Mouse (Mus musculus) mesoderm, embryonic 11.5 days (tissue): ENCODE measurements at regions not wholly inside any gene's neighbourhood (a gene's known extent, or its start where the extent isn't known, plus 50 kb on each side); places are given as distances from the start of the nearest gene placed in this dataset.

Experiments
- DNase-seq: peaks from one replicate; pipeline ENCODE4 v3.0.0-alpha.2; 2012; ENCODE audit warnings: low read depth, low spot score

DNA sequence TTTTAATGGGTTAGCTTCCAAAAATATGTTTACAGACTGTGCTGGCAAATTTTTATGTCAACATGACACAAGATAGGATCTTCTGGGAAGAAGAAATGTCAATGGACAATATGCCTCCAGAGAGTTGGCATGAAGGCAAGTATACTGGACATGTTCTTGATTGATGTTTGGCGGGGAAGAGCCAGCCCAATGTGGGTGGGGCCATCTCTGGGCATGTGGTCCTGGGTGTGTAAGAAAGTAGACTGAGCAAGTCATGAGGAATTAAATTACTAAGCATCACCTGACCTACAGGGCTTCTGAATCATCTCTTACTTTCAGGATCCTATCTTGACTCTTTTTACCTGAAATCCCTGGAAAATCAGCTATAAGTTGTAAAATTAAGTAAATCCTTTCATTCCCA, 525.0 kb upstream of the Grm7 start:
- no peak for DNase-seq

DNA sequence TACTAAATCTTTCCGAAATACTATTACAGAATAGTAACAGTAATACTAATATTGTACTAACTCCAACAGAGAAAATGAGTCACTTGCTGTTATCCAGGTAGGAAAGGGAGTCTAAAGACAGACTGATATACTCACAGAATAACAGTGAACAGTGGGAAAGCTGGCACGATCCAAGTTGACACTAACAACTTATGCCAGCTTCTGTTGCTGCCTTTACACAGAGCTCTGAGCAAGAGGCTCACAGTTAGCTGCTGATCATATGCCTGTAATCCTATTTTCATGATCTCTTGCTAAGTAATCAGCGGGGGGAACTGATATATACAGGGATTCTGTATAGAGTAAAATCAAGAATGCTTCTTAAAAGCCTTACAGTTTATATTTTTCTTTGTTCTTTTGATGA, 513.1 kb upstream of the Grm7 start:
- no peak for DNase-seq

DNA sequence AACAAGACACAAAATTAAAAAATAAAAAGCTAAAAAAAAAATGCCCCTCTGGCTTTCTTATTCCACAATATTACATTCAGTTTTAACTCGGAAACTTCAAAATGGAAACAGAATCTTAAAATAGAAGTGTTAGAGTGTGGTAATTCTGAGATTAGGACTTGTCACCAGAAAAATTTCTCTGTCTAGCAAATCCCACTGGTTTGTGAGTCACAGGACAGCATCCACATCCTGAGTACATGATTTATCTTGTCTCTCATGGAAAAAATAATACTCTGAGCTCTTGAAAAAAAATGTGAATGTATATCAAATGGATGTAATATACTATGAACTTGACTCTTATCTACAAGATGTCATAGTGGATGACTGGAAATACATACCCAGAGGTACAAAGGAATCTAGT, 511.8 kb upstream of the Grm7 start:
- no peak for DNase-seq

DNA sequence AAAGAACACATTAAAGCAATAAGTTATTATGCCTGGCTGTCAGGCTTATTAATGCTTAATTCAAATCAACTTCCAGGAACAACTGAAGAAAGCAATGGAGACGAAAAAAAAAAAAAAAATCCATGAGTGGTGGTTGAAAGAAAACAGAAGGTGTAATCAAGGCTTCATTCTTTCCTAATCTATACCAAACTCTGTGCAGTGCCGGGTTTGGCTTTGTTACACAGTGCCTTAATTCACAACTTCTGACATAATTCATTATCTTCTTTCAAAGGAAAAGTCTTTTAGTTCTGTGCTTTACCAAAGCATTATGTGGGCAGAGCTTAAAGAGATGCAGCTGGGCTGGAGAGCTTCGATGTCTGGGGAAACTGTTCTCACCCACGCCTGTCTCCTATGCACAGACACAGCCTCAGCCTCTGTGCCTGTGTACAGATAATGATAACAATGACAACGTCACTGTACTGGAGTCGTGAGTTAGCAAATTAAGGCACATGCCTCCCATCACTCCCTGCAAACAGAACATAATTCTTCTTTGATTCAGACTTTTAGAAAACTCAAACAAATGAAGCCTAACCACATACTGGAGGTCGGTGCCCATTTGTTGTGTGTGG, 508.2 kb upstream of the Grm7 start:
- DNase-seq, result peak; percentile 22

DNA sequence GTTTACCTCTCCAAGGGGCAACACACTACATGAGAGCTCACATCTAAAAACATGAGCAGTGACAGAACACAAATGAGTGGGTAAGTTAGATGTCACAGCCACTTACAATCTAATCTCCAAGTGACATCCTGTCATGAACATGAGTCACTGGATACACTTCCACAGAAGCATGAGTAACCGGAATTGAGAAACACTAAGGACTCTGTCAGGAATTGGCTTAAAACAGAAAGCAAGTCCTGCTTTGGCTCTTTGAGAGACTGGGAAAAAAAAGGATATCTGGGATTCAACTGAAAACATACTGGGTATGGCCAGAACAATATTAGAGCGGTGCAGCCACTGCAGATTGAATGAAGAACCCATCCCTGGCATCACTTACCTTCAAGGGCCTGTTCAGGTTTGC, 506.0 kb upstream of the Grm7 start:
- no peak for DNase-seq

DNA sequence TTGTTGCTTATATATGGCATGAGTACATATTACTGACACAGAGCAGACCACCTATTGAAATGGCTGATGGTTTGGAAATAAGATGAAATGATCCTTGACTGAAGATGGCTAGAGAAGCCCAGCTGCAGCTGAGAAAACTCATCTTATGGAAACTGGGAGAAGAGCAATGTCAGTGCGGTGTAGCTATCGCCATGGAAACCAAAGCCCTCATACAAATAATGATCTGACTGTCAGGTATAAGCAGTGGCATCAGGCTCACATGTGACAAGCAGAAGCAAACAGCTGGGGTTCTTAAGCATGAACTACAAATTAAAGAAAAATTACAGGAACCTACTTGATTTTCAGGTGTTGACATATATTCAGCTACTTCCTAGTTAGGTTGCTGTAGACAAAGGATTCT, 476.8 kb upstream of the Grm7 start:
- DNase-seq, result peak; percentile 16

DNA sequence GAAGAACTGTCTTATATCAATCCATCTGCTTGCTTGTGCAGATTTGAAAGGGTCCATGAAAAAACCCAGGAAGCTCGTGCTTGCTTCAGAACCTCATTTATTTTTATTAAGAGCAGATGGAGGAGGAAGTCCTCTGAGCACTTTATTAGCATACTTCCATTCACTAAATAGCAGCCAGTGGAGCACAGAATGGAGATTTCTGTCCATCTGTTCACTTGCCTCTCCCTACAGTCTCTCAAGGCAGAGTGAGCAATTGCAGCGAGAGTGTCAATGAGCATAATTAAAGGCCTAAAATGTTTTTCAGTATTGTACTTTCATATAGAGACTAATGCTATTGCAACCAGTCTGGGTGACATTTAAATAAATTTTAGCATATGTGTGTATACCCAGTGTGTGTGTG, 439.4 kb upstream of the Grm7 start:
- peak; percentile 4 for DNase-seq

DNA sequence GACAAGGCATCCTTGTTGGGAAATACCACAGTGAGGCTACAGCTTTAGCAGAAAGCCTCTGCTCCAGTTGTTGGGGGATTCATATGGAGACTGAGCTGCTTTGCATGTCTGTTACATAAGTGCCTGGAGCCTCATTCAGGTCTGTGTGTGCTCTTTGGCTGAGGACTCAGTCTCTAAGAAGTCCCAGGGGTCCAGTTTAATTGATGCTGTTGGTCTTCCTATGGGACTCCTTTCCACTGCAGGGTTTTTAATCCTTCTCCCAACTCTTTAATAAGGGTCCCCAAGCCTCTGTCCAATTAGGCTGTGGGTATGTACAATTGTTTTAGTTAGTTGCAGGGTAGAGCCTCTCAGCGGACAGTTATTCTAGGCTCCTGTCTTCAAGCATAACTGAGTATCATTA, 436.6 kb upstream of the Grm7 start:
- DNase-seq, result no peak

DNA sequence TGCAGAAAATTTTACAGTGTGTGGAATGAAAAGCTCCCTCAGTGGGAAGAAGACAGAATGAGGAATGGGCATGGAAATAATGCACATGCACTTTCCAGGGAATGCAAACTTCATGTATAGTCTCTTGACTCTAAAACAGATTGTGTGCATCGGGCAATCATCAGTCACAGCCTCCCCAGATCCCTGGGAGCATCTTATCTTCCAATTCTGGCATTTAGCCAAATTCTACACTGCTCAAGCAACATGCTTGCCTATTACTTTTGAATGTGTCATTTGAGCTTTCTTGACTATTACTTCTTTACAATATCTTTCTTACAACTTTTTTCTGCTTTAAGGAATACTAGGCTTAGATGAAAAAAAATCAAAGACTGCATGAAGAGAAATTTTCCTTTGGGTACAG, 397.9 kb upstream of the Grm7 start:
- peak; percentile 10 for DNase-seq

DNA sequence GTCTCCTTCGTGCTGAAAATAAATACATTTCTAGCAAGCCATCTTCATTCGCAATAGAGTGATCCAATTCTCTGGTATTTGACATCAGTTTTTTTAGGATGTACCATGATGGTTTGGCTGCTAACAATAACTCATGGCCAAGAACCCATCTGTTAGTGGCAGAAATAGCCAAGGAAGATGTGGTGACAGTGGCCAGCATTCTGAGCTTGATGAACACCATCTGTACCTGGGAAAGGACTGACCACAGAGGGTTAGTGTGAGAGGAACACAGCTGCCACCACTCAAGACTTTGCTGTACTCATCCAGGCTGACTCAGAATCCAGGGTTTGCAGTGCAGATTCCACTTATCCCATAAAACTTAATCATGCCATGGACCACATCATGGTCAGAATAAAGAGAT, 348.8 kb upstream of the Grm7 start:
- DNase-seq, result no peak
